Mouse (Mus musculus) cerebellum, adult 2 months (tissue): ENCODE results near the gene Adora1.

Experiments used
- CTCF ChIP-seq: fragments of 200-500 bp; IDR thresholded peaks from 2 replicates; pipeline ENCODE4 v1.5.1; 2011; ENCODE audit warnings: low read depth, mild to moderate bottlenecking, control low read depth, low read length, moderate library complexity, borderline replicate concordance; ENCODE audit not compliant: insufficient read depth
- POLR2A ChIP-seq: fragments of 200-500 bp; IDR thresholded peaks from 2 replicates; pipeline ENCODE4 v1.6.1; 2011; ENCODE audit warnings: low read length, control low read depth, borderline replicate concordance; ENCODE audit not compliant: insufficient read depth

GRCm38 (mm10) chr1:134272754-134273250 lies 37.6 kb upstream of the Adora1 start:
- no peak for TF ChIP-seq CTCF
- TF ChIP-seq POLR2A, result no peak
